ENCODE assay signal across 19 mouse cellular contexts in genomic region chr11:115287386-115287785, GRCm38 (mm10). TPM values are rescaled to one million over a fixed set of nuclear protein-coding genes. Genes with fewer than 3 reads are reported as not detected.
DNase-seq lines count a peak whose midpoint lies in the region; ATAC-seq and TF ChIP-seq lines count a peak whose summit lies in the region.
"Had no signal": no experiment of that assay in that cellular context is flagged by ENCODE, and none has a peak within 500 bp of the region (broad histone marks: within the 10 kb centered on the region; RNA-seq: fewer than 3 reads in every experiment).

No protein-coding gene starts in this region.

- peak; percentile 28; the same call in 1 of the 2 replicates for ATAC-seq in liver, embryonic 16.5 days (ENCODE audit: low read depth)
- peak; percentile 42; the same call in 1 of the 2 replicates for ATAC-seq in granulocyte monocyte progenitor cell, adult 5-6 weeks (replicated peaks; ENCODE audit: poor library complexity, severe bottlenecking)
- ATAC-seq in erythroid progenitor cell, adult 5-6 weeks (replicated peaks; ENCODE audit: low FRiP score, poor library complexity, severe bottlenecking) = no peak

- no peaks in the 10 kb centered on the region for H3K36me3 ChIP-seq in liver, embryonic 16.5 days (ENCODE audit: control insufficient read depth, insufficient read depth)
- H3K36me3 ChIP-seq in ES-Bruce4 (ENCODE audit: control insufficient read depth, insufficient read depth, low read length, poor library complexity, severe bottlenecking) = no peaks in the 10 kb centered on the region
- no peaks in the 10 kb centered on the region for H3K36me3 ChIP-seq in thymus, adult 2 months (ENCODE audit: control insufficient read depth, insufficient read depth, low read length)
- H3K36me3 ChIP-seq: heart, embryonic 13.5 days; hindbrain, embryonic 10.5 days; neural tube, embryonic 12.5 days had no signal

- H3K4me1 ChIP-seq in liver, embryonic 16.5 days (ENCODE audit: control insufficient read depth, low read depth, low read length) = peaks cover 5% of the 10 kb centered on the region
- H3K4me1 ChIP-seq in ES-Bruce4 (ENCODE audit: control insufficient read depth, insufficient read depth, low read length) = peaks cover 6% of the 10 kb centered on the region
- H3K4me1 ChIP-seq in thymus, adult 2 months (replicated peaks; ENCODE audit: control insufficient read depth, insufficient read depth, low read length) = peaks cover 16% of the 10 kb centered on the region

- intact Hi-C loops in heart, postnatal 36 days (cut with DNase I) = no loop called here

- H3K27ac ChIP-seq in liver, embryonic 16.5 days (ENCODE audit: low read length) = no peak overlapping the region
- H3K27ac ChIP-seq in ES-Bruce4 (ENCODE audit: insufficient read depth, low read length) = peak overlapping the region; percentile 10; the same call in 1 of the 2 replicates
- H3K27ac ChIP-seq in thymus, adult 2 months (ENCODE audit: control insufficient read depth, insufficient read depth, low read length) = no peak overlapping the region
- H3K27ac ChIP-seq: heart, embryonic 13.5 days; hindbrain, embryonic 10.5 days; neural tube, embryonic 12.5 days had no signal

- H3K9me3 ChIP-seq in liver, embryonic 16.5 days (replicated peaks; ENCODE audit: control insufficient read depth, low read length) = no peaks in the 10 kb centered on the region
- no peaks in the 10 kb centered on the region for H3K9me3 ChIP-seq in ES-Bruce4 (replicated peaks; ENCODE audit: control insufficient read depth, insufficient read depth, low read length, poor library complexity, severe bottlenecking)
- H3K9me3 ChIP-seq: heart, embryonic 13.5 days; hindbrain, embryonic 10.5 days; neural tube, embryonic 12.5 days had no signal

- no peak for TF ChIP-seq EP300 in ES-Bruce4 (IDR thresholded peaks at IDR 0.05; ENCODE audit: insufficient read depth, low read depth, low read length)

- DNase-seq in heart, adult 11 months = peak; percentile 89
- DNase-seq in heart, postnatal 36 days = no peak
- no peak for DNase-seq in liver
- no peak for DNase-seq in thymus, adult 2 months
- DNase-seq: adrenal gland, postnatal 36 days; cerebellum, adult 11 months; gastrocnemius, postnatal 14 days; kidney, adult 18-20 months; kidney, postnatal 25 days; thymus, postnatal 36 days had no signal

- TF ChIP-seq POLR2A in ES-Bruce4 (IDR thresholded peaks at IDR 0.05; ENCODE audit: insufficient read depth, low read length) = no peak
- no peak for TF ChIP-seq POLR2A in thymus, adult 2 months (IDR thresholded peaks at IDR 0.05; ENCODE audit: control insufficient read depth, extremely low read depth, insufficient read depth, low read length, poor library complexity)

- H3K4me2 ChIP-seq in liver, embryonic 16.5 days (ENCODE audit: low read depth, low read length) = no peak overlapping the region
- H3K4me2 ChIP-seq: heart, embryonic 13.5 days; neural tube, embryonic 12.5 days had no signal

- no peak for TF ChIP-seq CTCF in ES-Bruce4 (IDR thresholded peaks at IDR 0.05; ENCODE audit: low read depth, low read length)
- no peak for TF ChIP-seq CTCF in thymus, adult 2 months (IDR thresholded peaks at IDR 0.05; ENCODE audit: borderline replicate concordance, control insufficient read depth, extremely low read depth, insufficient read depth, low read length, poor library complexity)

- H3K27me3 ChIP-seq in liver, embryonic 16.5 days (ENCODE audit: control insufficient read depth, insufficient read depth, low read depth, low read length) = no peaks in the 10 kb centered on the region
- no peaks in the 10 kb centered on the region for H3K27me3 ChIP-seq in ES-Bruce4 (ENCODE audit: control insufficient read depth, insufficient read depth, low read length, poor library complexity, severe bottlenecking)
- H3K27me3 ChIP-seq in thymus, adult 2 months (ENCODE audit: control insufficient read depth, insufficient read depth, low read length) = no peaks in the 10 kb centered on the region
- H3K27me3 ChIP-seq: heart, embryonic 13.5 days; neural tube, embryonic 12.5 days had no signal

- H3K4me3 ChIP-seq in liver, embryonic 16.5 days (ENCODE audit: low read depth, low read length) = no peak overlapping the region
- no peak overlapping the region for H3K4me3 ChIP-seq in ES-Bruce4 (ENCODE audit: low read depth, low read length)
- no peak overlapping the region for H3K4me3 ChIP-seq in thymus, adult 2 months (ENCODE audit: control insufficient read depth, insufficient read depth, low read length)
- H3K4me3 ChIP-seq: heart, embryonic 13.5 days; hindbrain, embryonic 10.5 days; neural tube, embryonic 12.5 days had no signal

- H3K9ac ChIP-seq in liver, embryonic 16.5 days (ENCODE audit: low read depth, low read length) = no peak overlapping the region
- H3K9ac ChIP-seq in ES-Bruce4 (ENCODE audit: low read depth, poor library complexity, severe bottlenecking) = no peak overlapping the region
- H3K9ac ChIP-seq: heart, embryonic 13.5 days; neural tube, embryonic 12.5 days had no signal

- 68% methylated on average over 5 of the region's 5 CpGs for WGBS in liver, embryonic 16.5 days (ENCODE audit: insufficient replicate concordance)
- 97% methylated on average over 5 of the region's 5 CpGs for WGBS in thymus, adult 2 months

RNA-seq across cellular contexts. Expression of gene Fads6, which starts 10.1 kb away (rescaled TPM):
- 1 to 10 TPM; 1.2 TPM for total RNA-seq in heart, postnatal 36 days (2021)
- 4.4 and 4.5 TPM in 2 replicates for polyA plus RNA-seq in liver, embryonic 16.5 days (2015; fragmentation: Nextera tagmentation; extraction: Ambion mirVana)
- 6.7 and 7.1 TPM in 2 replicates for polyA plus RNA-seq in ES-Bruce4 (2011; ENCODE audit: insufficient read depth, insufficient read length, low read depth, missing spikeins)
- 1.2 and 1.3 TPM in 2 replicates for total RNA-seq in granulocyte monocyte progenitor cell, adult 5-6 weeks (2014; fragmentation: Nextera tagmentation)
- 1.4 and 2.9 TPM in 2 replicates for total RNA-seq in granulocyte monocyte progenitor cell, adult 5-6 weeks (2017)
- total RNA-seq in erythroid progenitor cell, adult 5-6 weeks (2015; ENCODE audit: low replicate concordance) = not detected in 2 replicates
- total RNA-seq in erythroid progenitor cell, adult 5-6 weeks (2017; ENCODE audit: low replicate concordance) = 0.45 and 0.64 TPM in 2 replicates
- 1.6 and 2.1 TPM in 2 replicates for polyA plus RNA-seq in thymus, adult 2 months (2012; rRNA removed)

RNA-seq across cellular contexts. Expression of gene Fdxr, which starts 10.5 kb away (rescaled TPM):
- total RNA-seq in heart, postnatal 36 days (2021) = 1 to 10 TPM; 9.5 to 9.7 TPM
- 19.5 and 21.7 TPM in 2 replicates for polyA plus RNA-seq in liver, embryonic 16.5 days (2015; fragmentation: Nextera tagmentation; extraction: Ambion mirVana)
- polyA plus RNA-seq in ES-Bruce4 (2011; ENCODE audit: insufficient read depth, insufficient read length, low read depth, missing spikeins) = 11.6 and 12.8 TPM in 2 replicates
- total RNA-seq in granulocyte monocyte progenitor cell, adult 5-6 weeks (2014; fragmentation: Nextera tagmentation) = 23.9 and 26.4 TPM in 2 replicates
- total RNA-seq in granulocyte monocyte progenitor cell, adult 5-6 weeks (2017) = 9.7 and 14.2 TPM in 2 replicates
- 1.3 and 16.6 TPM in 2 replicates for total RNA-seq in erythroid progenitor cell, adult 5-6 weeks (2015; ENCODE audit: low replicate concordance)
- total RNA-seq in erythroid progenitor cell, adult 5-6 weeks (2017; ENCODE audit: low replicate concordance) = 1.4 and 3.2 TPM in 2 replicates
- polyA plus RNA-seq in thymus, adult 2 months (2012; rRNA removed) = 31.8 and 36.3 TPM in 2 replicates

RNA-seq across cellular contexts. Expression of gene Otop2, which starts 19.6 kb away (rescaled TPM):
- total RNA-seq in heart, postnatal 36 days (2021) = not detected
- polyA plus RNA-seq in liver, embryonic 16.5 days (2015; fragmentation: Nextera tagmentation; extraction: Ambion mirVana) = not detected in 2 replicates
- polyA plus RNA-seq in ES-Bruce4 (2011; ENCODE audit: insufficient read depth, insufficient read length, low read depth, missing spikeins) = not detected in 2 replicates
- total RNA-seq in granulocyte monocyte progenitor cell, adult 5-6 weeks (2014; fragmentation: Nextera tagmentation) = not detected in 2 replicates
- total RNA-seq in granulocyte monocyte progenitor cell, adult 5-6 weeks (2017) = not detected in 2 replicates
- total RNA-seq in erythroid progenitor cell, adult 5-6 weeks (2015; ENCODE audit: low replicate concordance) = not detected in 2 replicates
- total RNA-seq in erythroid progenitor cell, adult 5-6 weeks (2017; ENCODE audit: low replicate concordance) = not detected in 2 replicates
- polyA plus RNA-seq in thymus, adult 2 months (2012; rRNA removed) = 0.26 and 0.32 TPM in 2 replicates
- total RNA-seq: adrenal gland, postnatal 36 days; gastrocnemius, postnatal 14 days had no signal
- polyA plus RNA-seq: heart, embryonic 13.5 days; hindbrain, embryonic 10.5 days; neural tube, embryonic 12.5 days had no signal

RNA-seq across cellular contexts. Expression of gene Grin2c, which starts 20.3 kb away (rescaled TPM):
- total RNA-seq in heart, postnatal 36 days (2021) = under 1 TPM; 0.11 to 0.25 TPM
- 0.05 and 0.09 TPM in 2 replicates for polyA plus RNA-seq in liver, embryonic 16.5 days (2015; fragmentation: Nextera tagmentation; extraction: Ambion mirVana)
- polyA plus RNA-seq in ES-Bruce4 (2011; ENCODE audit: insufficient read depth, insufficient read length, low read depth, missing spikeins) = 0.13 TPM in 1 of 2 replicates, not detected in the other
- total RNA-seq in granulocyte monocyte progenitor cell, adult 5-6 weeks (2014; fragmentation: Nextera tagmentation) = not detected in 2 replicates
- total RNA-seq in granulocyte monocyte progenitor cell, adult 5-6 weeks (2017) = not detected in 2 replicates
- total RNA-seq in erythroid progenitor cell, adult 5-6 weeks (2015; ENCODE audit: low replicate concordance) = not detected in 2 replicates
- not detected in 2 replicates for total RNA-seq in erythroid progenitor cell, adult 5-6 weeks (2017; ENCODE audit: low replicate concordance)
- 6.5 and 7.1 TPM in 2 replicates for polyA plus RNA-seq in thymus, adult 2 months (2012; rRNA removed)
- total RNA-seq: gastrocnemius, postnatal 14 days had no signal
- polyA plus RNA-seq: heart, embryonic 13.5 days had no signal

RNA-seq across cellular contexts. Expression of gene Ush1g, which starts 34.5 kb away (rescaled TPM):
- under 1 TPM in 1 of 2 experiments, not detected in 1; 0.14 TPM for total RNA-seq in heart, postnatal 36 days (2021)
- 0.09 and 0.13 TPM in 2 replicates for polyA plus RNA-seq in liver, embryonic 16.5 days (2015; fragmentation: Nextera tagmentation; extraction: Ambion mirVana)
- polyA plus RNA-seq in ES-Bruce4 (2011; ENCODE audit: insufficient read depth, insufficient read length, low read depth, missing spikeins) = 0.24 and 0.33 TPM in 2 replicates
- total RNA-seq in granulocyte monocyte progenitor cell, adult 5-6 weeks (2014; fragmentation: Nextera tagmentation) = not detected in 2 replicates
- total RNA-seq in granulocyte monocyte progenitor cell, adult 5-6 weeks (2017) = not detected in 2 replicates
- total RNA-seq in erythroid progenitor cell, adult 5-6 weeks (2015; ENCODE audit: low replicate concordance) = not detected in 2 replicates
- not detected in 2 replicates for total RNA-seq in erythroid progenitor cell, adult 5-6 weeks (2017; ENCODE audit: low replicate concordance)
- polyA plus RNA-seq in thymus, adult 2 months (2012; rRNA removed) = 0.05 and 0.11 TPM in 2 replicates
- total RNA-seq: midbrain, postnatal 0 days had no signal
- polyA plus RNA-seq: limb, embryonic 14.5 days had no signal
